Mouse (Mus musculus): ENCODE measurements around the gene Eif4g3. TPM values are rescaled to one million over a fixed set of nuclear protein-coding genes. Genes with fewer than 3 reads are reported as not detected.

Gene Eif4g3
- polyA plus RNA-seq, 1 experiment from 2014 or later, result 41.9 TPM

DNA sequence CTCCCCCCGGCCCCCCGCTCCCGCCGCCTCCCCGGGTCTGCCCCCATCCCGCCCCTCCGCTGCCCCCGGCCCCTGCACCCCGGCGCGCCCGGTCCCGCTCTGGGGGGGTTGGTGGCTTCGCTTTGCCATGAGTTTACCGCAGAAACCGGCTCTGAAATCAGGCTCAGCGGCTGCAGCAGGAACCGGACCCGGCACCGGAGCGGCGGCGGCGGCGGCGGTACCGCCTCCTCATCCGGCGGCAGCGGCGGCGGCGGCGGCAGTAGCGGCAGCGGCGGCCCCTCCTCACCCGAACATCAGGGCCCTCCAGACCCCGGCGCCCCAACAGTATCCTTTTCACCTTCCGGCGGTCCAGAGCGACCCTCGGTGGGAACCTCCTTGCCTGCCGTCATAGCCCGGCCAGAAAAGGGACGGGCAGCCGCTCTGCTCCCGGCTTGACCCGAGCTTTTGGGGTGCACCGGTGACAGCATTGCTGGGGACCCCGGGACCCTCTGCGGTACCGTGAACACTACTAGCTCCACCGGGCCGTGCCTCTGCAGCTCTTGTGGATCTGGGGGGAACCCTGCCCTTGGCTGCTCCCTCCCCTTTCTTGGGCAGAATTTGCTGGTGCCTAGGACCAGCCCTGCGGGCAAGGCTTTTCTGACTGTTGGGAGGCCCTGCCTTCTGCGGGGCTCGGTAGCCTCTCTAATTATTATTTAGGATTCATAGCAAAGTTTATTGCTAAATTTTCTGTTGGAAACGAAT is 1.2 kb downstream of the Eif4g3 start:
- H3K4me1 ChIP-seq, result peaks cover 36% of the 10 kb centered on the region
- peak overlapping the region; percentile 99 for H3K27ac ChIP-seq (replicated peaks)
- no peaks in the 10 kb centered on the region for H3K9me3 ChIP-seq
- H3K36me3 ChIP-seq (replicated peaks), result peaks cover 44% of the 10 kb centered on the region
- H3K4me3 ChIP-seq, result peak overlapping the region; percentile 100
- peaks cover 32% of the 10 kb centered on the region for H3K27me3 ChIP-seq (replicated peaks; ENCODE audit: low read depth, poor library complexity, severe bottlenecking)
- WGBS, result 2% methylated on average over 57 of the region's 60 CpGs
- DNase-seq (ENCODE audit: low spot score), result peak; percentile 65

DNA sequence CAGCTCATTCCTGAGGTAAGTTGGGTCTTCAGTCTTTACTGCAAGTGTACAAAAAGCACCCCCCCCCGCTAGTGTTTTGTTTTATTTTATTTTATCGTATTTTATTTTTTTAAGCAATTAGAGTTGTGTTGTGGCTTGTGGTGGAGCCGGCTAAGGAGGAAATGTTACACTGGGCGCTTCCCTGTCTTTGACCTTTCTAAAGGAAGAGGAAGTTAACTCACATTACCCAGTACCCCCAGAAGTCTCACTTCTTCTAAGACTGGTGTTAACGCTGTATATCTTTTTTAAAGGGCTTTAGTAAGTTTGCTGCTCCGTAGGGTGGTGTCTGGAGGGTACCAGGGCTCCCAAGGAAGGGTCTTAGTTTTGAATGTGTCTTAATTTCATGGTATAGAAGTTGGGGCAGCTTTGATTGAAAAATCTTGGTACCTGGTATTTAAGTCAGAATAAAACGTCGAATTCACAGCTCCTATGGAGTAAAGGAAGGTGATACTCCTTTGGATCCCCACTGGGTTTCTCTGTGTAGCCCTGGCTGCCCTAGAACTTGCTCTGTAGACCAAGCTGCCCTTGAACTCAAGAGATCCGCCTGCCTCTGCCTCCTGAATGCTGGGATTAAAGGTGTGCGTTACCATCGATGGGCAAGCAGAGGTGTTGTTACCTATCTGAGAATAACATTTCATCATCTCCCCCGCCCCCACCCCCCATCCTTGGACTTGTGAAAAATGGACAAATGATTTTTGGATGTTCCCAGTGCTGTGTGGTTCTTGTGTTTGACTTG is 1.9 kb downstream of the Eif4g3 start:
- H3K9me3 ChIP-seq, result no peaks in the 10 kb centered on the region
- H3K27ac ChIP-seq (replicated peaks), result peak overlapping the region; percentile 99
- peaks cover 36% of the 10 kb centered on the region for H3K4me1 ChIP-seq
- H3K27me3 ChIP-seq (replicated peaks; ENCODE audit: low read depth, poor library complexity, severe bottlenecking), result peaks cover 28% of the 10 kb centered on the region
- peaks cover 51% of the 10 kb centered on the region for H3K36me3 ChIP-seq (replicated peaks)
- 50% methylated on average over 12 of the region's 12 CpGs for WGBS
- DNase-seq (ENCODE audit: low spot score), result no peak
- peak overlapping the region; percentile 100 for H3K4me3 ChIP-seq

DNA sequence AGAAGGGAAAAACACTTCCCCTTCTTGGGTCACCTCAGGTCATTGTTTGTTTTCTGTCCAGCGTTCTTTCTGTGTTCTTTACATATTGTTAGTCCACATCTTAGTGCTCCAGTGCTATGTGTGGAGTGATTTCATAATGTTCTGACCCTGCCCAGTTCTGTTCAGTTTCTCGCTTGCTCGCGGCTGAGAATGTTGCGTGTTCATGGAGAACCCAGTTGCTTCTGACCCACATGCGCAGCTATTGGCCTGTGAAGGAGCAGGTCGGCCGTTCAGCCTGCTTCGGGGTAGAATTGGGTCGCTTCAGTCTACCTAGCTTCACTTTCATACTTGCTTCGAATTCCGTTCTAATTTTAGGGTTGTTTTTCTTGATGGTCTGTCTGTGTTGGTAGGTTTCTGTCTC is 2.6 kb downstream of the Eif4g3 start:
- peaks cover 58% of the 10 kb centered on the region for H3K36me3 ChIP-seq (replicated peaks)
- WGBS, result 87% methylated on average over 12 of the region's 12 CpGs
- peaks cover 39% of the 10 kb centered on the region for H3K4me1 ChIP-seq
- peak overlapping the region; percentile 100 for H3K4me3 ChIP-seq
- H3K9me3 ChIP-seq, result no peaks in the 10 kb centered on the region
- H3K27ac ChIP-seq (replicated peaks), result no peak overlapping the region
- H3K27me3 ChIP-seq (replicated peaks; ENCODE audit: low read depth, poor library complexity, severe bottlenecking), result peaks cover 25% of the 10 kb centered on the region
- DNase-seq (ENCODE audit: low spot score), result no peak

DNA sequence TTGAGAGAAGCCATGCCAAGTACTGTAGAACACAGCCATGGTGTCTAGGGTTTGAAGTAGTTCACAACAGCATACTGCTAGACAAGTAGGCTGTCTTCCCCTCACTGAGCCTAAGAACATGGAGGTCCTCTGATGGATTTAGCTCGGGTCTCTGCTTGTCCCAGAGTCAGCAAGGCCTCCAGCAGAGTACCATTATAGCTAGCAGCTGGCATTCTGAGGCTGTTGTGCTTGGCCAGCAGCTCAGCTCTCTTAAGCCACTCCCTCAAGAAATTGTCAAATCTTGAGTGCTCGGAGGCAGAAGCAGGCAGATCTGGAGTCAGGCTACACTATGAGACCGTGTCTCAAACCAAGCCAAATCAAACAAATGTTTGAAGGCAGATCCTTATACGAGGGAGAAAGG is 5.4 kb downstream of the Eif4g3 start:
- peaks cover 26% of the 10 kb centered on the region for H3K4me1 ChIP-seq
- whole genome bisulfite sequencing, result 85% methylated on average over 4 of the region's 4 CpGs
- no peak overlapping the region for H3K4me3 ChIP-seq
- H3K27ac ChIP-seq (replicated peaks), result no peak overlapping the region
- no peaks in the 10 kb centered on the region for H3K9me3 ChIP-seq
- no peak for DNase-seq (ENCODE audit: low spot score)
- H3K27me3 ChIP-seq (replicated peaks; ENCODE audit: low read depth, poor library complexity, severe bottlenecking), result no peaks in the 10 kb centered on the region
- peaks cover 84% of the 10 kb centered on the region for H3K36me3 ChIP-seq (replicated peaks)

DNA sequence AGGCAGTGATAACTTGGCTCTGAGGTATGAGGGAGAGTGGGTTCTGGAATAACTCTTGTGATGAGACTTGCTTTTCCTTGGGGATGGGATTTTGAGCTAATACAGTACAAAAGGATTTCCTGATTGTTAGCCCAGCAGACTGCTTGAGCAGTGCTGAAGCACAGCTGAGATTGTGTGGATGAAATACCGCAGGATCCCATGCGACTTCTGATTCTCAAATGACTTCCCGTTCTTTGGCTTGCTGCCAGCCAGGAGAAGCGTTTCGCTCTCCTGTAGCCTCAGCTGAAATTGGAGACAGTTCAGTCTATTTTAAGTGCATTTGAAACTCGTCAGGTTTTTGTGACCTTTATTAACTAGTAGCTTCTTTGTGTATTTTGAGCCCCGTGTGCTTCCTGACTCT is 7.9 kb downstream of the Eif4g3 start:
- no peaks in the 10 kb centered on the region for H3K27me3 ChIP-seq (replicated peaks; ENCODE audit: low read depth, poor library complexity, severe bottlenecking)
- peaks cover 96% of the 10 kb centered on the region for H3K36me3 ChIP-seq (replicated peaks)
- no peak overlapping the region for H3K4me3 ChIP-seq
- 81% methylated on average over 7 of the region's 7 CpGs for WGBS
- H3K9me3 ChIP-seq, result no peaks in the 10 kb centered on the region
- H3K27ac ChIP-seq (replicated peaks), result no peak overlapping the region
- H3K4me1 ChIP-seq, result peaks cover 12% of the 10 kb centered on the region
- DNase-seq (ENCODE audit: low spot score), result peak; percentile 13

DNA sequence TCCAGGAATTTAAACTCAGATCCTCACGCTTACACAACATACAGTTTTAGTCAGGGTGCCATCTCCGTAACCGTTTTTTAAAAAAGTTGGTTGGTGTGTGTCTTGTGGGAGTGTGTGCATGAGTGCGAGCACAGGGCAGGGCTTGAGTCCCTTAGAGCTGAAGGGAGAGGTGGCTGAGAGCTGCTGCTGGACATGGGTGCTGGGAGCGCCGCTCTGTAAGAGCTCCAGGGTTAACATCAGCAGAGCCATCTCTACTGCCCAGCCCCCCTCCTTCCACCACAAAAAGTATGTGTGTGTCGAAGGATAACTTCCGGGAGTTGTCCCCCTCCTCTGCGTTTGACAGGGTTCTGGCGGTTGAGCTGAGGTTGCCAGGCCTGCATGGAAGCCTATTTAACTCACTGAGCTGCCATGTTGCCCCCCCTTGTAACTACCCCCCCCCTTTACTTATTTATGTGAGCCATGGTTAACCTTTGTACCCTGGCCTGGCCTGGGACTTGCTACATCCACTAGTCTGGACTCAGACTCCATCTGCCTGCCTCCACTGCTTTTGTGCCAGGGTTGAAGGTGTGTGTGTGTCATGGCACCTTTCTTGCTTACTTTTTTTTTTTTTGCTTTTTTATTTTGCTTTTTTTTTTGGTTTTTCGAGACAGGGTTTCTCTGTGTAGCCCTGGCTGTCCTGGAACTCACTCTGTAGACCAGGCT is 11.2 kb downstream of the Eif4g3 start:
- Histone ChIP-seq H3K4me3 (no peak overlapping the region), H3K4me1 (peaks cover 3% of the 10 kb centered on the region; the same call in 1 of the 2 replicates), H3K9me3 (no peaks in the 10 kb centered on the region), H3K36me3 (replicated peaks) (peaks cover 95% of the 10 kb centered on the region), H3K27ac (replicated peaks) (no peak overlapping the region), H3K27me3 (replicated peaks; ENCODE audit: low read depth, poor library complexity, severe bottlenecking) (no peaks in the 10 kb centered on the region)
- WGBS, result 91% methylated on average over 11 of the region's 11 CpGs
- DNase-seq (ENCODE audit: low spot score), result no peak

DNA sequence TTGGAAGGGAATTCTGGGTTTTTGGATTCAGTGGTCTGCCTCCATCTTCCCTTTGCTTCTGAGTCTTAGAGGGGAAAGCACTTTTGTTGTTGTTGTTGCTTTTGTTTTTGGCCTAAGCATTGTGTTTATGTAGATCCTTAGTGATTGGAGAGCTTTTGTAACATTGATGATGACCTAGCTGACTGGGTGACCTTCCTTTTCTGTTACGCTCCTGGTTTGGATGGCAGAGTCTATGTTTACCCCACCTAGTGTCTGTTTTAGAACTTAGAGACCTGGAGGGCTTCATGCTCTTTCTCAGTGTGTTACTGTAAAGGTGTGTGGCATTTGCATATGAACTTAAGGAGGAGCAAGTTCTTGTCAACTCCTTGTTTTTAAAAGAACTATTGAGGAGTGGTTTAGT is 13.0 kb downstream of the Eif4g3 start:
- no peaks in the 10 kb centered on the region for H3K4me1 ChIP-seq
- no peak overlapping the region for H3K4me3 ChIP-seq
- H3K27me3 ChIP-seq (replicated peaks; ENCODE audit: low read depth, poor library complexity, severe bottlenecking), result no peaks in the 10 kb centered on the region
- H3K27ac ChIP-seq (replicated peaks), result no peak overlapping the region
- WGBS, result 89% methylated on average over 1 of the region's 1 CpGs
- no peak for DNase-seq (ENCODE audit: low spot score)
- no peaks in the 10 kb centered on the region for H3K9me3 ChIP-seq
- peaks cover 94% of the 10 kb centered on the region for H3K36me3 ChIP-seq (replicated peaks)

DNA sequence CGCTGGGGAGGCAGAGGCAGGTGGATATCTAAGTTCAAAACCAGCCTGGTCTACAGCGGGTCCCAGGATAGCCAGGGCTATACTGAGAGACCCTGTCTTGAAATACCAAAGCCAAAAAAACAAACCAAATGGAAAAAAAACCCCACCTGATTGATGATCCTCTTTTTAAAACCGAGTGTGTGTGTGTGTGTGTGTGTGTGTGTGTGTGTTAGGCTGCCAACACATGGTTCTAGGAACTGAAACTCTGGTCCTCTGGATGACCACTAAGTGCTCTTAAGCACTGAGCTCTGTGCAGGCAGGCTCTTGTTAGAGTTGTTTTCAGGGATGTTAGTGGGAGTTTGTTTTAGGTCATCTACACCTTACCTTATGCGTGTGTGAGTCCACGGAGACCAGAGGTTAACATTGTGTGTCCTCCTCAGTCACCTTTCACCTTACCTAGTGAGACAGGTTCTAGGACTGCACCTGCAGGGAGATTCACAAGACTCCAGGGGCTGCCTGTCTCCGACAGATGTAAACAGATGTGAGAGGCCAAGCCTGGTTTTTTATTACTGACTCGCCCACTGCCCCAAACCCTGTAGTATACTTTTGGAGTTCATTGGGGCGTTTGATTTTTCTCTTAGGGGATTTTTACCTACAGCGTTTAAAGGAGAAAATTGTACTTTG is 14.3 kb downstream of the Eif4g3 start:
- H3K27ac ChIP-seq (replicated peaks), result no peak overlapping the region
- H3K9me3 ChIP-seq, result no peaks in the 10 kb centered on the region
- no peaks in the 10 kb centered on the region for H3K27me3 ChIP-seq (replicated peaks; ENCODE audit: low read depth, poor library complexity, severe bottlenecking)
- no peaks in the 10 kb centered on the region for H3K4me1 ChIP-seq
- no peak for DNase-seq (ENCODE audit: low spot score)
- H3K36me3 ChIP-seq (replicated peaks), result peaks cover 96% of the 10 kb centered on the region
- H3K4me3 ChIP-seq, result no peak overlapping the region
- 89% methylated on average over 9 of the region's 9 CpGs for WGBS

DNA sequence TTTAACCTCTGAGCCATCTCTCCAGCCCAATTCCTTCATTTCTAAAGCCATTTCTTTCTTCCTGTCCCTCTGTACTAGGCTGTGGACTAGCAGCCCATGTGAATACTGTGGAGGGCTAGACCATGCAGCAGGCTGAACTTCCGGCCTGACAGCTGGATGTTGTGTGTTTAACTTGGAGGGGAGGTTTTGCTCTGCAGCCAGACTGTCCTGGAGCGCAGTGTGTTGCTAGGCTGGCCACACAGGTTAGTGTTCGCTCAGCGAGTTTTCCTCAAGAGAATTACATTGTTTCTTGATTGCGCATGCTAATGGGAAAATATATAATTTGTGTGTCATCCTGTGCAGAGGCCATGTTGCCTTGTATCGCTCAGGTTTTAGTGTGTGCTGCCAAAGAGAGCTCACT is 15.8 kb downstream of the Eif4g3 start:
- DNase-seq (ENCODE audit: low spot score), result no peak
- H3K4me3 ChIP-seq, result no peak overlapping the region
- H3K9me3 ChIP-seq, result no peaks in the 10 kb centered on the region
- no peaks in the 10 kb centered on the region for H3K4me1 ChIP-seq
- H3K27ac ChIP-seq (replicated peaks), result no peak overlapping the region
- H3K36me3 ChIP-seq (replicated peaks), result peaks cover 96% of the 10 kb centered on the region
- 95% methylated on average over 6 of the region's 6 CpGs for WGBS
- no peaks in the 10 kb centered on the region for H3K27me3 ChIP-seq (replicated peaks; ENCODE audit: low read depth, poor library complexity, severe bottlenecking)

DNA sequence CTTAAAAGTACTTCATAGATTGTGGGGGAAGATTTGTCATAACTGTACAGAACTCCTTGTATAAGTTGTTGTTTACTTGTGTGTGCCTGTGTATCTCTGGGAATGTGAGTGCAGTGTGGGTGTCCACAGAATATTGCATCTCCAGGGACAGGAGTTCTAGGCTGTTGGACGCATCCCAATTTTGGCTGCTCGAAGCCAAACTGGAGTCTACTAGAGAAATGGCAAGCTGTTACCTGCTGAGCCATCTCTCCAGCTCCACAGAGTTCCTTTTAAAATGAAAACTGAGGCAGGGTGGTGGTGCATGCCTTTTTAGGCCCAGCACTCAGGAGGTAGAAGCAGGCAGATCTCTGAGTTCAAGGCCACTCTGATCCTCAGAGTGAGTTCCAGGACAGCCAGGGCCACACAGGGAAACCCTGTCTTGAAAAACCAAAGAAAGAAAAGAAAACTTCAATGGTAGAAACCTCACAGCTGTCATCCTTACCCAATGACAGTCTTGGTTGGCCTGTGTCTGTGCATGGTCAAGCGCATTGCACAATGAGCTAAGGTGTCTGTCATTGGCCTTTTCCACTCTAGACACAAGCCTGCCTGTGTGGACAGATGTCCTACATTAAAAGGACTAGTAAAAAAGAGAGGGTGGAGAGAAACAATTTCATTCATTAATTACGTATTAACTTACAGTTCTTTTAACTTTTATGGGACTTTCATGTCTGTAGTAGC is 17.1 kb downstream of the Eif4g3 start:
- Histone ChIP-seq H3K4me1 (no peaks in the 10 kb centered on the region), H3K27ac (replicated peaks) (no peak overlapping the region), H3K36me3 (replicated peaks) (peaks cover 94% of the 10 kb centered on the region), H3K4me3 (no peak overlapping the region), H3K9me3 (no peaks in the 10 kb centered on the region), H3K27me3 (replicated peaks; ENCODE audit: low read depth, poor library complexity, severe bottlenecking) (no peaks in the 10 kb centered on the region)
- WGBS, result 96% methylated on average over 4 of the region's 4 CpGs
- no peak for DNase-seq (ENCODE audit: low spot score)

DNA sequence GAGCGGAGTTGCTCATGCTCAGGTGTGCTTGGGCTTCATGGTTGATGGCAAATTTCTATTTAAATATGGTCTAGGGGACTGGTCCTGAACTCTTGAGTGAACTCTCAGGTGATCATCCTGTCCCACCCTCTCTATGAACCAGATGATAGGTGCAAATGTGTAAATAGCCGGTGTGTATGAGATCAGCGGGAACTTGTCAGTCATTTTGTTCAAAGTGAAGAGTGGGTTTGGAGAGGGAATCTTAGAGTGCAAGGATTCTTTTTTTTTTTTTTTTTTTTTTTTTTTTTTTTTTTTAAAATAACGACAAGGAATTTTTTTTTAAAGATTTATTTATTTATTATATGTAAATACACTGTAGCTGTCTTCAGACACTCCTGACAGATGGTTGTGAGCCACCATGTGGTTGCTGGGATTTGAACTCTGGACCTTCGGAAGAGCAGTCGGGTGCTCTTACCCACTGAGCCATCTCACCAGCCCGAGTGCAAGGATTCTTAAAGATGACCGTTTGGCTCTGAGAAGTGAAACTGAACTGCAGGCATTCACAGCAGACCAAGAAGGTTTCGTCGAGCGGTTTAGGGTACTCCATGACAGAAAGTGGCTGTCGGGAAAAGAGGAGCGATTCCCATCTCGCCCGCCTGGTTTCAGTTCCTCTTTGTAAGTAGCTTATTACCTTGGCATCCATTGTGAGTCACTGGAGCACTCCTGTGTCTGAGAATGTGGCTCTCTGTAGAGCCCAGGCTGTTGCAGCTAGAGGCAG is 21.1 kb downstream of the Eif4g3 start:
- H3K36me3 ChIP-seq (replicated peaks), result peaks cover 98% of the 10 kb centered on the region
- H3K9me3 ChIP-seq, result no peaks in the 10 kb centered on the region
- WGBS, result 96% methylated on average over 15 of the region's 15 CpGs
- H3K4me1 ChIP-seq, result no peaks in the 10 kb centered on the region
- DNase-seq (ENCODE audit: low spot score), result no peak
- no peaks in the 10 kb centered on the region for H3K27me3 ChIP-seq (replicated peaks; ENCODE audit: low read depth, poor library complexity, severe bottlenecking)
- H3K27ac ChIP-seq (replicated peaks), result no peak overlapping the region
- H3K4me3 ChIP-seq, result no peak overlapping the region

Measured in embryonic facial prominence, embryonic 10.5 days (tissue).